Mouse (Mus musculus): ENCODE results near the gene Ppp1r18. TPM values are rescaled to one million over a fixed set of nuclear protein-coding genes. Genes with fewer than 3 reads are reported as not detected.

Ppp1r18 gene
- polyA plus RNA-seq, 1 experiment from 2014 or later = 24.1 TPM

- peak within 1 kb of the TSS; percentile 72 for H3K27ac ChIP-seq (replicated peaks; ENCODE audit: low read depth, low read length)
- ATAC-seq (replicated peaks; ENCODE audit: insufficient number of reproducible peaks, low FRiP score, low TSS enrichment, low read depth) = peak; percentile 86
Measured at GRCm38 (mm10) chr17:35822964-35823937, 42.1 kb upstream of the Ppp1r18 start, which contains the start of gene Flot1. TSS of gene Flot1 (plus strand) at chr17:35823230.

GRCm38 (mm10) chr17:35824402-35824801, 41.0 kb upstream of the Ppp1r18 start:
- H3K9ac ChIP-seq (replicated peaks; ENCODE audit: low read length) = no peak overlapping the region
- no peak for DNase-seq (ENCODE audit: low spot score)
- no peak overlapping the region for H3K27ac ChIP-seq (replicated peaks; ENCODE audit: low read depth, low read length)
- 49% methylated on average over 7 of the region's 7 CpGs for WGBS
- 0 out of 2 replicates have a peak overlapping the region, but pooled peaks have one; percentile 95 for H3K4me2 ChIP-seq (ENCODE audit: low read depth, low read length)
- H3K9me3 ChIP-seq (replicated peaks; ENCODE audit: control insufficient read depth, low read length) = no peaks in the 10 kb centered on the region
- no peak overlapping the region for H3K4me3 ChIP-seq (ENCODE audit: low read depth, low read length)
- peaks cover 3% of the 10 kb centered on the region for H3K4me1 ChIP-seq (ENCODE audit: control insufficient read depth, insufficient read depth, low read length)
- no peaks in the 10 kb centered on the region; the same call in 1 of the 2 replicates for H3K27me3 ChIP-seq (ENCODE audit: control insufficient read depth, insufficient read depth, low read length)
- no peaks in the 10 kb centered on the region for H3K36me3 ChIP-seq (replicated peaks; ENCODE audit: control insufficient read depth, insufficient read depth, low read depth, low read length)
- ATAC-seq (replicated peaks; ENCODE audit: insufficient number of reproducible peaks, low FRiP score, low TSS enrichment, low read depth) = no peak

More at GRCm38 (mm10) chr17:35822964-35823937, 42.1 kb upstream of the Ppp1r18 start, which contains the start of gene Flot1:
- peak; percentile 91 for DNase-seq (ENCODE audit: low spot score)
- H3K36me3 ChIP-seq (replicated peaks; ENCODE audit: control insufficient read depth, insufficient read depth, low read depth, low read length) = no peaks in the 10 kb centered on the region
- H3K4me1 ChIP-seq (ENCODE audit: control insufficient read depth, insufficient read depth, low read length) = peaks cover 3% of the 10 kb centered on the region
- under 1% methylated on average over 39 of the region's 47 CpGs for WGBS
- H3K27me3 ChIP-seq (ENCODE audit: control insufficient read depth, insufficient read depth, low read length) = no peaks in the 10 kb centered on the region; the same call in 1 of the 2 replicates
- peak within 1 kb of the TSS; percentile 58 for H3K4me3 ChIP-seq (ENCODE audit: low read depth, low read length)
- peak within 1 kb of the TSS; percentile 65 for H3K9ac ChIP-seq (replicated peaks; ENCODE audit: low read length)
- peak within 1 kb of the TSS; percentile 95 for H3K4me2 ChIP-seq (ENCODE audit: low read depth, low read length)
- no peaks in the 10 kb centered on the region for H3K9me3 ChIP-seq (replicated peaks; ENCODE audit: control insufficient read depth, low read length)

GRCm38 (mm10) chr17:35825109-35825850, 40.1 kb upstream of the Ppp1r18 start:
- Histone ChIP-seq H3K4me2 (ENCODE audit: low read depth, low read length) (no peak overlapping the region), H3K9me3 (replicated peaks; ENCODE audit: control insufficient read depth, low read length) (no peaks in the 10 kb centered on the region), H3K4me1 (ENCODE audit: control insufficient read depth, insufficient read depth, low read length) (peaks cover 3% of the 10 kb centered on the region), H3K4me3 (ENCODE audit: low read depth, low read length) (no peak overlapping the region), H3K36me3 (replicated peaks; ENCODE audit: control insufficient read depth, insufficient read depth, low read depth, low read length) (no peaks in the 10 kb centered on the region), H3K27ac (replicated peaks; ENCODE audit: low read depth, low read length) (no peak overlapping the region), H3K9ac (replicated peaks; ENCODE audit: low read length) (no peak overlapping the region), H3K27me3 (ENCODE audit: control insufficient read depth, insufficient read depth, low read length) (no peaks in the 10 kb centered on the region; the same call in 1 of the 2 replicates)
- ATAC-seq (replicated peaks; ENCODE audit: insufficient number of reproducible peaks, low FRiP score, low TSS enrichment, low read depth) = no peak
- DNase-seq (ENCODE audit: low spot score) = no peak
- WGBS = 92% methylated on average over 13 of the region's 13 CpGs

- Histone ChIP-seq H3K9me3 (replicated peaks; ENCODE audit: control insufficient read depth, low read length) (no peaks in the 10 kb centered on the region), H3K9ac (replicated peaks; ENCODE audit: low read length) (no peak overlapping the region), H3K27ac (replicated peaks; ENCODE audit: low read depth, low read length) (no peak overlapping the region), H3K36me3 (replicated peaks; ENCODE audit: control insufficient read depth, insufficient read depth, low read depth, low read length) (peaks cover 6% of the 10 kb centered on the region), H3K27me3 (ENCODE audit: control insufficient read depth, insufficient read depth, low read length) (no peaks in the 10 kb centered on the region), H3K4me2 (ENCODE audit: low read depth, low read length) (no peak overlapping the region), H3K4me1 (ENCODE audit: control insufficient read depth, insufficient read depth, low read length) (0 out of 2 replicates have a peak, but pooled peaks cover under 1% of the 10 kb centered on the region), H3K4me3 (ENCODE audit: low read depth, low read length) (no peak overlapping the region)
- peak; percentile 40 for ATAC-seq (replicated peaks; ENCODE audit: insufficient number of reproducible peaks, low FRiP score, low TSS enrichment, low read depth)
- 3% methylated on average over 21 of the region's 21 CpGs for WGBS
- peak; percentile 89 for DNase-seq (ENCODE audit: low spot score)
Measured at GRCm38 (mm10) chr17:35829737-35830136, 35.7 kb upstream of the Ppp1r18 start.

GRCm38 (mm10) chr17:35832400-35833238, 32.8 kb upstream of the Ppp1r18 start:
- no peak overlapping the region for H3K4me2 ChIP-seq (ENCODE audit: low read depth, low read length)
- ATAC-seq (replicated peaks; ENCODE audit: insufficient number of reproducible peaks, low FRiP score, low TSS enrichment, low read depth) (no peak), DNase-seq (ENCODE audit: low spot score) (no peak)
- H3K9ac ChIP-seq (replicated peaks; ENCODE audit: low read length) = no peak overlapping the region
- no peaks in the 10 kb centered on the region for H3K27me3 ChIP-seq (ENCODE audit: control insufficient read depth, insufficient read depth, low read length)
- peaks cover 6% of the 10 kb centered on the region; the same call in 1 of the 2 replicates for H3K4me1 ChIP-seq (ENCODE audit: control insufficient read depth, insufficient read depth, low read length)
- 73% methylated on average over 8 of the region's 8 CpGs for WGBS
- peaks cover 19% of the 10 kb centered on the region for H3K36me3 ChIP-seq (replicated peaks; ENCODE audit: control insufficient read depth, insufficient read depth, low read depth, low read length)
- H3K4me3 ChIP-seq (ENCODE audit: low read depth, low read length) = no peak overlapping the region
- H3K9me3 ChIP-seq (replicated peaks; ENCODE audit: control insufficient read depth, low read length) = no peaks in the 10 kb centered on the region
- no peak overlapping the region for H3K27ac ChIP-seq (replicated peaks; ENCODE audit: low read depth, low read length)

- H3K9ac ChIP-seq (replicated peaks; ENCODE audit: low read length) = no peak overlapping the region
- no peaks in the 10 kb centered on the region for H3K9me3 ChIP-seq (replicated peaks; ENCODE audit: control insufficient read depth, low read length)
- ATAC-seq (replicated peaks; ENCODE audit: insufficient number of reproducible peaks, low FRiP score, low TSS enrichment, low read depth) (no peak), DNase-seq (ENCODE audit: low spot score) (no peak)
- 24% methylated on average over 5 of the region's 5 CpGs for WGBS
- H3K36me3 ChIP-seq (replicated peaks; ENCODE audit: control insufficient read depth, insufficient read depth, low read depth, low read length) = peaks cover 19% of the 10 kb centered on the region
- peaks cover 6% of the 10 kb centered on the region; the same call in 1 of the 2 replicates for H3K4me1 ChIP-seq (ENCODE audit: control insufficient read depth, insufficient read depth, low read length)
- no peak overlapping the region for H3K4me3 ChIP-seq (ENCODE audit: low read depth, low read length)
- no peak overlapping the region for H3K27ac ChIP-seq (replicated peaks; ENCODE audit: low read depth, low read length)
- H3K4me2 ChIP-seq (ENCODE audit: low read depth, low read length) = no peak overlapping the region
- no peaks in the 10 kb centered on the region for H3K27me3 ChIP-seq (ENCODE audit: control insufficient read depth, insufficient read depth, low read length)
Measured at GRCm38 (mm10) chr17:35833239-35833751, 32.1 kb upstream of the Ppp1r18 start.

- Histone ChIP-seq H3K4me1 (ENCODE audit: control insufficient read depth, insufficient read depth, low read length) (peaks cover 6% of the 10 kb centered on the region; the same call in 1 of the 2 replicates), H3K36me3 (replicated peaks; ENCODE audit: control insufficient read depth, insufficient read depth, low read depth, low read length) (peaks cover 19% of the 10 kb centered on the region), H3K9me3 (replicated peaks; ENCODE audit: control insufficient read depth, low read length) (no peaks in the 10 kb centered on the region), H3K9ac (replicated peaks; ENCODE audit: low read length) (no peak overlapping the region), H3K4me3 (ENCODE audit: low read depth, low read length) (0 out of 2 replicates have a peak overlapping the region, but pooled peaks have one; percentile 14), H3K27me3 (ENCODE audit: control insufficient read depth, insufficient read depth, low read length) (no peaks in the 10 kb centered on the region), H3K4me2 (ENCODE audit: low read depth, low read length) (no peak overlapping the region; the same call in 1 of the 2 replicates), H3K27ac (replicated peaks; ENCODE audit: low read depth, low read length) (no peak overlapping the region)
- ATAC-seq (replicated peaks; ENCODE audit: insufficient number of reproducible peaks, low FRiP score, low TSS enrichment, low read depth) (no peak), DNase-seq (ENCODE audit: low spot score) (no peak)
- WGBS = 63% methylated on average over 5 of the region's 5 CpGs
Measured at GRCm38 (mm10) chr17:35833894-35834293, 31.5 kb upstream of the Ppp1r18 start.
